Mouse (Mus musculus): Measurements from ENCODE around the gene Zscan4f. TPM values are rescaled to one million over a fixed set of nuclear protein-coding genes. Genes with fewer than 3 reads are reported as not detected.
"Not testable (repeated sequence)": the region's sequence is repeated elsewhere in the genome, so short reads cannot be mapped to it uniquely, and the experiment has no call there.

Gene Zscan4f
- not detected in 2 replicates for polyA plus RNA-seq (2015; fragmentation: Nextera tagmentation; extraction: Ambion mirVana)

GRCm38 (mm10) chr7:11397615-11398014 is at the start of gene Zscan4f:
TSS of gene Zscan4f (plus strand) at chr7:11397915.
- H3K9ac ChIP-seq (ENCODE audit: low read depth, low read length); H3K36me3 ChIP-seq (ENCODE audit: control insufficient read depth, insufficient read depth, low read length); H3K4me2 ChIP-seq (ENCODE audit: low read depth, low read length); H3K4me1 ChIP-seq (ENCODE audit: control insufficient read depth, insufficient read depth, low read length); H3K4me3 ChIP-seq (ENCODE audit: low read length); ATAC-seq; H3K9me3 ChIP-seq (ENCODE audit: control insufficient read depth, low read length); H3K27ac ChIP-seq (ENCODE audit: low read length); H3K27me3 ChIP-seq (replicated peaks; ENCODE audit: control insufficient read depth, insufficient read depth, low read length): not testable (repeated sequence)
- WGBS: 80% methylated on average over 3 of the region's 3 CpGs

GRCm38 (mm10) chr7:11384641-11385040 is 13.1 kb upstream of the Zscan4f start:
- ATAC-seq; H3K4me1 ChIP-seq (ENCODE audit: control insufficient read depth, insufficient read depth, low read length); H3K27ac ChIP-seq (ENCODE audit: low read length): not testable (repeated sequence)

More at GRCm38 (mm10) chr7:11384641-11385040, 13.1 kb upstream of the Zscan4f start:
- not testable (repeated sequence) for H3K9me3 ChIP-seq (ENCODE audit: control insufficient read depth, low read length); H3K36me3 ChIP-seq (ENCODE audit: control insufficient read depth, insufficient read depth, low read length); H3K9ac ChIP-seq (ENCODE audit: low read depth, low read length); H3K27me3 ChIP-seq (replicated peaks; ENCODE audit: control insufficient read depth, insufficient read depth, low read length); H3K4me2 ChIP-seq (ENCODE audit: low read depth, low read length); H3K4me3 ChIP-seq (ENCODE audit: low read length)

Small RNAs within 50 kb of the gene (microRNA-seq; reads per million reads assigned to microRNA genes)
- not detected for gene Gm23087

Other genes with a start within 250 kb of the Zscan4f start
- not detected in 2 replicates for gene Zscan4d, start 231.8 kb upstream of the Zscan4f start, polyA plus RNA-seq (2015; fragmentation: Nextera tagmentation; extraction: Ambion mirVana)
- not detected in 2 replicates for gene Zscan4e, start 87.2 kb upstream of the Zscan4f start, polyA plus RNA-seq (2015; fragmentation: Nextera tagmentation; extraction: Ambion mirVana)
- not detected in 2 replicates for gene Zscan4-ps2, start 116.4 kb downstream of the Zscan4f start, polyA plus RNA-seq (2015; fragmentation: Nextera tagmentation; extraction: Ambion mirVana)
- not detected in 2 replicates for gene Zscan4-ps3, start 211.4 kb downstream of the Zscan4f start, polyA plus RNA-seq (2015; fragmentation: Nextera tagmentation; extraction: Ambion mirVana)